Mouse (Mus musculus): ENCODE data around the gene Tll2. TPM values are rescaled to one million over a fixed set of nuclear protein-coding genes. Genes with fewer than 3 reads are reported as not detected.

Gene Tll2
- total RNA-seq, 2 experiments from 2014 or later = 0.64 to 1.6 TPM

- intact Hi-C loops (cut with DNase I) = no loop called here
- DNase-seq = peak; percentile 81
Observed at GRCm38 (mm10) chr19:41100863-41101262, 105.8 kb downstream of the Tll2 start.

- intact Hi-C loops (cut with DNase I) = no loop called here
- peak; percentile 49 for DNase-seq
Observed at GRCm38 (mm10) chr19:41097038-41097437, 109.6 kb downstream of the Tll2 start.

GRCm38 (mm10) chr19:41091901-41092300 is 114.7 kb downstream of the Tll2 start:
- no peak for DNase-seq
- intact Hi-C loops (cut with DNase I) = no loop called here

GRCm38 (mm10) chr19:41089833-41090232 is 116.8 kb downstream of the Tll2 start:
- intact Hi-C loops (cut with DNase I) = loop anchor here (5.0 to 10.0 kb wide), 2 partner anchors 157 to 675 kb away; no protein-coding TSS in a partner anchor
- peak; percentile 65 for DNase-seq

- no peak for DNase-seq
- intact Hi-C loops (cut with DNase I) = loop anchor here (5.0 to 10.0 kb wide), 2 partner anchors 159 to 676 kb away; no protein-coding TSS in a partner anchor
Observed at GRCm38 (mm10) chr19:41088491-41088890, 118.1 kb downstream of the Tll2 start.

GRCm38 (mm10) chr19:41087901-41088300 is 118.7 kb downstream of the Tll2 start:
- no peak for DNase-seq
- intact Hi-C loops (cut with DNase I) = loop anchor here (5.0 to 10.0 kb wide), 2 partner anchors 159 to 677 kb away; no protein-coding TSS in a partner anchor

- intact Hi-C loops (cut with DNase I) = loop anchor here (5.0 to 10.0 kb wide), 2 partner anchors 161 to 678 kb away; no protein-coding TSS in a partner anchor
- peak; percentile 75 for DNase-seq
Observed at GRCm38 (mm10) chr19:41086700-41087099, 119.9 kb downstream of the Tll2 start.

GRCm38 (mm10) chr19:41086289-41086688 is 120.3 kb downstream of the Tll2 start:
- DNase-seq = no peak
- intact Hi-C loops (cut with DNase I) = loop anchor here (5.0 to 10.0 kb wide), 2 partner anchors 161 to 679 kb away; no protein-coding TSS in a partner anchor

GRCm38 (mm10) chr19:41083646-41084045 is 123.0 kb downstream of the Tll2 start:
- intact Hi-C loops (cut with DNase I) = loop anchor here (10.0 kb wide), 1 partner anchor 681 kb away; no protein-coding TSS in a partner anchor

GRCm38 (mm10) chr19:41081589-41081988 is 125.0 kb downstream of the Tll2 start:
- DNase-seq = no peak
- intact Hi-C loops (cut with DNase I) = loop anchor here (10.0 kb wide), 1 partner anchor 683 kb away; no protein-coding TSS in a partner anchor

More at GRCm38 (mm10) chr19:41083646-41084045, 123.0 kb downstream of the Tll2 start:
- no peak for DNase-seq

GRCm38 (mm10) chr19:41076906-41077305 is 129.7 kb downstream of the Tll2 start, which contains the start of gene Opalin:
Opalin (minus strand) TSS chr19:41077113.
- intact Hi-C loops (cut with DNase I) = no loop called here
- DNase-seq = no peak

- intact Hi-C loops (cut with DNase I) = no loop called here
- DNase-seq = no peak
Observed at GRCm38 (mm10) chr19:41073746-41074455, 132.7 kb downstream of the Tll2 start.

- intact Hi-C loops (cut with DNase I) = no loop called here
- peak; percentile 94 for DNase-seq
Observed at GRCm38 (mm10) chr19:41071500-41071899, 135.1 kb downstream of the Tll2 start.

GRCm38 (mm10) chr19:41054702-41055101 is 151.9 kb downstream of the Tll2 start:
- intact Hi-C loops (cut with DNase I) = no loop called here
- no peak for DNase-seq

GRCm38 (mm10) chr19:41053530-41053929 is 153.1 kb downstream of the Tll2 start:
- DNase-seq = peak; percentile 17
- intact Hi-C loops (cut with DNase I) = no loop called here

GRCm38 (mm10) chr19:41052247-41052646 is 154.4 kb downstream of the Tll2 start:
- no peak for DNase-seq
- intact Hi-C loops (cut with DNase I) = no loop called here

- intact Hi-C loops (cut with DNase I) = no loop called here
- DNase-seq = no peak
Observed at GRCm38 (mm10) chr19:41051714-41052113, 154.9 kb downstream of the Tll2 start.

GRCm38 (mm10) chr19:41048187-41048559 is 158.5 kb downstream of the Tll2 start:
- DNase-seq = no peak
- intact Hi-C loops (cut with DNase I) = no loop called here

- DNase-seq = no peak
- intact Hi-C loops (cut with DNase I) = no loop called here
Observed at GRCm38 (mm10) chr19:41047437-41048186, 159.0 kb downstream of the Tll2 start.

- DNase-seq = no peak
Observed at GRCm38 (mm10) chr19:41045091-41045770, 161.4 kb downstream of the Tll2 start.

GRCm38 (mm10) chr19:41039110-41039509 is 167.5 kb downstream of the Tll2 start:
- DNase-seq = no peak
- intact Hi-C loops (cut with DNase I) = no loop called here

More at GRCm38 (mm10) chr19:41045091-41045770, 161.4 kb downstream of the Tll2 start:
- intact Hi-C loops (cut with DNase I) = no loop called here
